Mouse (Mus musculus) myocyte (in vitro differentiated cells): Measurements from ENCODE around the gene Hebp1.

ENCODE experiments used
- CEBPB ChIP-seq: IDR thresholded peaks from 2 replicates; pipeline ENCODE4 v1.6.1; 2011; ENCODE audit warnings: mild to moderate bottlenecking, moderate library complexity; ENCODE audit not compliant: poor library complexity, insufficient read depth, severe bottlenecking
- MAX ChIP-seq: IDR thresholded peaks from one replicate; pipeline ENCODE4 v1.6.1; 2011; ENCODE audit warnings: low read depth, mild to moderate bottlenecking, control low read depth
- MYOG ChIP-seq, 3 experiments: IDR thresholded peaks; one replicate each; pipeline ENCODE4 v1.6.1; 2011; ENCODE audit warnings: control low read depth in 2 of 3, low read depth in 2 of 3, mild to moderate bottlenecking in 2 of 3; ENCODE audit not compliant: insufficient read length in 2 of 3, control insufficient read depth in 1 of 3, insufficient read depth in 1 of 3
- POLR2A ChIP-seq: IDR thresholded peaks from one replicate; pipeline ENCODE4 v1.6.1; 2011; ENCODE audit warnings: low read depth, mild to moderate bottlenecking, control low read depth, moderate library complexity; ENCODE audit not compliant: insufficient read length
- POLR2AphosphoS2 ChIP-seq: IDR thresholded peaks from one replicate; pipeline ENCODE4 v1.6.1; 2011; ENCODE audit warnings: low read depth, control low read depth; ENCODE audit not compliant: insufficient read length
- REST ChIP-seq: IDR thresholded peaks from one replicate; pipeline ENCODE4 v1.6.1; 2011; ENCODE audit warnings: mild to moderate bottlenecking, control low read depth, moderate library complexity; ENCODE audit not compliant: insufficient read depth, insufficient read length
- TCF12 ChIP-seq: IDR thresholded peaks from one replicate; pipeline ENCODE4 v1.6.1; 2011; ENCODE audit warnings: mild to moderate bottlenecking, control low read depth; ENCODE audit not compliant: poor library complexity, insufficient read depth, severe bottlenecking
- USF1 ChIP-seq: IDR thresholded peaks from one replicate; pipeline ENCODE4 v1.6.1; 2011; ENCODE audit warnings: low read depth, mild to moderate bottlenecking, control low read depth, moderate library complexity

GRCm38 (mm10) chr6:135182925-135183324 is 14.9 kb downstream of the Hebp1 start:
- TF ChIP-seq POLR2A (no peak), REST (no peak), MAX (no peak), TCF12 (no peak), USF1 (no peak), MYOG (IDR thresholded peaks at IDR 0.05; ENCODE audit: control insufficient read depth in 1 of 3, insufficient read depth in 1 of 3, insufficient read length in 2 of 3, low read depth in 2 of 3) (no peak), POLR2AphosphoS2 (no peak), CEBPB (no peak)
